Mouse (Mus musculus) myocyte (in vitro differentiated cells): ENCODE measurements around the gene Dtnb. TPM values are rescaled to one million over a fixed set of nuclear protein-coding genes. Genes with fewer than 3 reads are reported as not detected.

Source experiments
- H3K27me3 ChIP-seq: one replicate; pipeline ENCODE4 v1.6.1; 2011; ENCODE audit not compliant: control insufficient read depth, insufficient read depth, insufficient read length
- H3K36me3 ChIP-seq: one replicate; pipeline ENCODE4 v1.6.1; 2011; ENCODE audit not compliant: control insufficient read depth, insufficient read depth
- H3K4me2 ChIP-seq: one replicate; pipeline ENCODE4 v1.6.1; 2011; ENCODE audit warnings: low read depth, control low read depth
- H3K4me3 ChIP-seq: one replicate; pipeline ENCODE4 v1.5.1; 2011; ENCODE audit warnings: mild to moderate bottlenecking, control low read depth, moderate library complexity
- H3K79me2 ChIP-seq: one replicate; pipeline ENCODE4 v1.6.1; 2011; ENCODE audit not compliant: control insufficient read depth, insufficient read depth
- H3ac ChIP-seq: one replicate; pipeline ENCODE4 v1.6.1; 2011; ENCODE audit not compliant: control insufficient read depth, insufficient read length
- CEBPB ChIP-seq: IDR thresholded peaks from 2 replicates; pipeline ENCODE4 v1.6.1; 2011; ENCODE audit warnings: mild to moderate bottlenecking, moderate library complexity; ENCODE audit not compliant: poor library complexity, insufficient read depth, severe bottlenecking
- E2F4 ChIP-seq: IDR thresholded peaks from one replicate; pipeline ENCODE4 v1.6.1; 2011; ENCODE audit warnings: mild to moderate bottlenecking, control low read depth, moderate library complexity; ENCODE audit not compliant: insufficient read depth
- MAX ChIP-seq: IDR thresholded peaks from one replicate; pipeline ENCODE4 v1.6.1; 2011; ENCODE audit warnings: low read depth, mild to moderate bottlenecking, control low read depth
- MYOD1 ChIP-seq, 3 experiments: IDR thresholded peaks; one replicate each; pipeline ENCODE4 v1.6.1; 2011; ENCODE audit warnings: control low read depth in 2 of 3, low read depth in 2 of 3, mild to moderate bottlenecking in 2 of 3, moderate library complexity in 1 of 3; ENCODE audit not compliant: insufficient read length in 2 of 3, control insufficient read depth in 1 of 3
- MYOG ChIP-seq, 3 experiments: IDR thresholded peaks; one replicate each; pipeline ENCODE4 v1.6.1; 2011; ENCODE audit warnings: control low read depth in 2 of 3, low read depth in 2 of 3, mild to moderate bottlenecking in 2 of 3; ENCODE audit not compliant: insufficient read length in 2 of 3, control insufficient read depth in 1 of 3, insufficient read depth in 1 of 3
- POLR2A ChIP-seq: IDR thresholded peaks from one replicate; pipeline ENCODE4 v1.6.1; 2011; ENCODE audit warnings: low read depth, mild to moderate bottlenecking, control low read depth, moderate library complexity; ENCODE audit not compliant: insufficient read length
- POLR2AphosphoS2 ChIP-seq: IDR thresholded peaks from one replicate; pipeline ENCODE4 v1.6.1; 2011; ENCODE audit warnings: low read depth, control low read depth; ENCODE audit not compliant: insufficient read length
- REST ChIP-seq: IDR thresholded peaks from one replicate; pipeline ENCODE4 v1.6.1; 2011; ENCODE audit warnings: mild to moderate bottlenecking, control low read depth, moderate library complexity; ENCODE audit not compliant: insufficient read depth, insufficient read length
- SRF ChIP-seq: IDR thresholded peaks from one replicate; pipeline ENCODE4 v1.6.1; 2011; ENCODE audit warnings: low read depth; ENCODE audit not compliant: control insufficient read depth, insufficient read length
- TCF12 ChIP-seq: IDR thresholded peaks from one replicate; pipeline ENCODE4 v1.6.1; 2011; ENCODE audit warnings: mild to moderate bottlenecking, control low read depth; ENCODE audit not compliant: poor library complexity, insufficient read depth, severe bottlenecking
- TCF3 ChIP-seq: IDR thresholded peaks from one replicate; pipeline ENCODE4 v1.6.1; 2011; ENCODE audit warnings: low read depth, control low read depth; ENCODE audit not compliant: insufficient read length
- USF1 ChIP-seq: IDR thresholded peaks from one replicate; pipeline ENCODE4 v1.6.1; 2011; ENCODE audit warnings: low read depth, mild to moderate bottlenecking, control low read depth, moderate library complexity
- polyA plus RNA-seq: library from polyadenylated mRNA; unstranded; fragments of >200 nt; fragmentation: generic; extraction: Trizol; gene quantifications from one replicate; pipeline ENCODE4 v1.2.1, GENCODE M21; 2012; ENCODE audit warnings: missing spikeins

The Dtnb gene
- polyA plus RNA-seq, 1 experiment: 5.5 TPM

- H3K4me2 ChIP-seq: peak overlapping the region; percentile 70
- H3K79me2 ChIP-seq: peaks cover 6% of the 10 kb centered on the region
- no peak overlapping the region for H3ac ChIP-seq
- TF ChIP-seq TCF3: no peak
- TF ChIP-seq MYOD1 (IDR thresholded peaks at IDR 0.05; ENCODE audit: control insufficient read depth in 1 of 3, insufficient read length in 2 of 3, low read depth in 2 of 3): no peak
- TF ChIP-seq MAX: no peak
- TF ChIP-seq USF1: no peak
- TF ChIP-seq CEBPB: no peak
- no peak for TF ChIP-seq MYOG (IDR thresholded peaks at IDR 0.05; ENCODE audit: control insufficient read depth in 1 of 3, insufficient read depth in 1 of 3, insufficient read length in 2 of 3, low read depth in 2 of 3)
- TF ChIP-seq POLR2AphosphoS2: no peak
- TF ChIP-seq E2F4: no peak
- TF ChIP-seq TCF12: no peak
- TF ChIP-seq REST: no peak
- no peak for TF ChIP-seq POLR2A
- no peak overlapping the region for H3K4me3 ChIP-seq
- H3K27me3 ChIP-seq: no peaks in the 10 kb centered on the region
- H3K36me3 ChIP-seq: no peaks in the 10 kb centered on the region
These were observed 252.9 kb downstream of the Dtnb start for GRCm38 (mm10) chr12:3824906-3825713.

GRCm38 (mm10) chr12:3825714-3826080 lies 253.5 kb downstream of the Dtnb start:
- no peaks in the 10 kb centered on the region for H3K36me3 ChIP-seq
- H3ac ChIP-seq: no peak overlapping the region
- peaks cover 6% of the 10 kb centered on the region for H3K79me2 ChIP-seq
- no peak overlapping the region for H3K4me3 ChIP-seq
- H3K27me3 ChIP-seq: no peaks in the 10 kb centered on the region
- TF ChIP-seq TCF12 (no peak), MAX (no peak), E2F4 (no peak), POLR2A (no peak), USF1 (no peak), TCF3 (no peak), CEBPB (no peak), MYOD1 (IDR thresholded peaks at IDR 0.05; ENCODE audit: control insufficient read depth in 1 of 3, insufficient read length in 2 of 3, low read depth in 2 of 3) (no peak), POLR2AphosphoS2 (no peak), MYOG (IDR thresholded peaks at IDR 0.05; ENCODE audit: control insufficient read depth in 1 of 3, insufficient read depth in 1 of 3, insufficient read length in 2 of 3, low read depth in 2 of 3) (no peak), SRF (no peak), REST (no peak)
- H3K4me2 ChIP-seq: peak overlapping the region; percentile 70

GRCm38 (mm10) chr12:3827771-3828170 lies 255.6 kb downstream of the Dtnb start:
- H3K4me2 ChIP-seq: no peak overlapping the region
- no peaks in the 10 kb centered on the region for H3K36me3 ChIP-seq
- no peak overlapping the region for H3K4me3 ChIP-seq
- H3K27me3 ChIP-seq: no peaks in the 10 kb centered on the region
- no peak overlapping the region for H3ac ChIP-seq
- peaks cover 6% of the 10 kb centered on the region for H3K79me2 ChIP-seq
- no peak for TF ChIP-seq USF1
- TF ChIP-seq REST: no peak
- TF ChIP-seq POLR2AphosphoS2: no peak
- no peak for TF ChIP-seq TCF12
- no peak for TF ChIP-seq TCF3
- TF ChIP-seq MYOD1 (IDR thresholded peaks at IDR 0.05; ENCODE audit: control insufficient read depth in 1 of 3, insufficient read length in 2 of 3, low read depth in 2 of 3): no peak
- no peak for TF ChIP-seq E2F4
- no peak for TF ChIP-seq CEBPB
- no peak for TF ChIP-seq SRF
- TF ChIP-seq MYOG (IDR thresholded peaks at IDR 0.05; ENCODE audit: control insufficient read depth in 1 of 3, insufficient read depth in 1 of 3, insufficient read length in 2 of 3, low read depth in 2 of 3): no peak
- no peak for TF ChIP-seq MAX
- no peak for TF ChIP-seq POLR2A

Other genes with a start within 250 kb of the Dtnb start
- gene Kif3c, start 207.2 kb upstream of the Dtnb start, polyA plus RNA-seq: 16.7 TPM
- gene Asxl2, start 145.5 kb upstream of the Dtnb start, polyA plus RNA-seq: 7.0 TPM
- gene Dnmt3a, start 233.6 kb downstream of the Dtnb start, polyA plus RNA-seq: 4.6 TPM